Mouse (Mus musculus): ENCODE results near the gene Olfr699. TPM values are rescaled to one million over a fixed set of nuclear protein-coding genes. Genes with fewer than 3 reads are reported as not detected.
"Not testable (repeated sequence)": the region's sequence is repeated elsewhere in the genome, so short reads cannot be mapped to it uniquely, and the experiment has no call there.

Gene Olfr699
- polyA plus RNA-seq (2014; fragmentation: Nextera tagmentation; extraction: Ambion mirVana), result not detected in 2 replicates

- Histone ChIP-seq H3K27me3 (replicated peaks; ENCODE audit: control insufficient read depth, insufficient read depth, low read length) (no peaks in the 10 kb centered on the region), H3K9me3 (ENCODE audit: control insufficient read depth, low read length) (no peaks in the 10 kb centered on the region), H3K36me3 (ENCODE audit: control insufficient read depth, insufficient read depth, low read length) (no peaks in the 10 kb centered on the region), H3K4me3 (ENCODE audit: low read depth, low read length) (no peak within 1 kb of the TSS), H3K4me2 (ENCODE audit: low read depth, low read length) (no peak within 1 kb of the TSS), H3K9ac (ENCODE audit: low read depth, low read length) (no peak within 1 kb of the TSS), H3K27ac (replicated peaks; ENCODE audit: low read depth, low read length) (no peak within 1 kb of the TSS), H3K4me1 (ENCODE audit: control insufficient read depth, insufficient read depth, low read length) (no peaks in the 10 kb centered on the region)
- WGBS, result 83% methylated on average over 1 of the region's 1 CpGs
- no peak for DNase-seq (ENCODE audit: low spot score)
- no peak for ATAC-seq (ENCODE audit: low read depth)
Observed at GRCm38 (mm10) chr7:106793098-106793497, at the start of gene Olfr699. Gene Olfr699, minus strand, starts transcription at chr7:106793198.

- Histone ChIP-seq H3K36me3 (ENCODE audit: control insufficient read depth, insufficient read depth, low read length) (no peaks in the 10 kb centered on the region), H3K27ac (replicated peaks; ENCODE audit: low read depth, low read length) (no peak within 1 kb of the TSS), H3K9ac (ENCODE audit: low read depth, low read length) (no peak within 1 kb of the TSS), H3K27me3 (replicated peaks; ENCODE audit: control insufficient read depth, insufficient read depth, low read length) (no peaks in the 10 kb centered on the region), H3K4me2 (ENCODE audit: low read depth, low read length) (no peak within 1 kb of the TSS), H3K9me3 (ENCODE audit: control insufficient read depth, low read length) (no peaks in the 10 kb centered on the region), H3K4me1 (ENCODE audit: control insufficient read depth, insufficient read depth, low read length) (no peaks in the 10 kb centered on the region), H3K4me3 (ENCODE audit: low read depth, low read length) (no peak within 1 kb of the TSS)
- no peak for DNase-seq (ENCODE audit: low spot score)
- no peak for ATAC-seq (ENCODE audit: low read depth)
Observed at GRCm38 (mm10) chr7:106833793-106834192, 40.8 kb upstream of the Olfr699 start, which contains the start of gene Olfr702. Gene Olfr702, minus strand, starts transcription at chr7:106833893.

GRCm38 (mm10) chr7:106818414-106818813 is 25.4 kb upstream of the Olfr699 start:
- Histone ChIP-seq H3K9me3 (ENCODE audit: control insufficient read depth, low read length) (no peaks in the 10 kb centered on the region), H3K4me2 (ENCODE audit: low read depth, low read length) (no peak overlapping the region), H3K27me3 (replicated peaks; ENCODE audit: control insufficient read depth, insufficient read depth, low read length) (no peaks in the 10 kb centered on the region), H3K4me3 (ENCODE audit: low read depth, low read length) (no peak overlapping the region), H3K27ac (replicated peaks; ENCODE audit: low read depth, low read length) (no peak overlapping the region), H3K36me3 (ENCODE audit: control insufficient read depth, insufficient read depth, low read length) (no peaks in the 10 kb centered on the region), H3K9ac (ENCODE audit: low read depth, low read length) (no peak overlapping the region), H3K4me1 (ENCODE audit: control insufficient read depth, insufficient read depth, low read length) (no peaks in the 10 kb centered on the region)
- DNase-seq (ENCODE audit: low spot score) (no peak), ATAC-seq (ENCODE audit: low read depth) (no peak)

- WGBS, result 58% methylated on average over 2 of the region's 2 CpGs
- ATAC-seq (ENCODE audit: low read depth) (no peak), DNase-seq (ENCODE audit: low spot score) (peak; percentile 22)
- no peak overlapping the region for H3K27ac ChIP-seq (replicated peaks; ENCODE audit: low read depth, low read length)
- no peak overlapping the region for H3K9ac ChIP-seq (ENCODE audit: low read depth, low read length)
- no peak overlapping the region for H3K4me2 ChIP-seq (ENCODE audit: low read depth, low read length)
- H3K4me3 ChIP-seq (ENCODE audit: low read depth, low read length), result no peak overlapping the region
- H3K36me3 ChIP-seq (ENCODE audit: control insufficient read depth, insufficient read depth, low read length), result no peaks in the 10 kb centered on the region
- no peaks in the 10 kb centered on the region for H3K9me3 ChIP-seq (ENCODE audit: control insufficient read depth, low read length)
- H3K27me3 ChIP-seq (replicated peaks; ENCODE audit: control insufficient read depth, insufficient read depth, low read length), result no peaks in the 10 kb centered on the region
- H3K4me1 ChIP-seq (ENCODE audit: control insufficient read depth, insufficient read depth, low read length), result no peaks in the 10 kb centered on the region
Observed at GRCm38 (mm10) chr7:106815775-106816174, 22.8 kb upstream of the Olfr699 start.

GRCm38 (mm10) chr7:106813829-106814228 is 20.8 kb upstream of the Olfr699 start, which contains the start of gene Olfr701:
Gene Olfr701, plus strand, starts transcription at chr7:106814129.
- no peak within 1 kb of the TSS for H3K4me3 ChIP-seq (ENCODE audit: low read depth, low read length)
- ATAC-seq (ENCODE audit: low read depth), result no peak
- H3K9me3 ChIP-seq (ENCODE audit: control insufficient read depth, low read length), result no peaks in the 10 kb centered on the region
- WGBS, result 70% methylated on average over 2 of the region's 2 CpGs
- no peak within 1 kb of the TSS for H3K9ac ChIP-seq (ENCODE audit: low read depth, low read length)
- H3K27me3 ChIP-seq (replicated peaks; ENCODE audit: control insufficient read depth, insufficient read depth, low read length), result no peaks in the 10 kb centered on the region
- H3K36me3 ChIP-seq (ENCODE audit: control insufficient read depth, insufficient read depth, low read length), result no peaks in the 10 kb centered on the region
- no peaks in the 10 kb centered on the region for H3K4me1 ChIP-seq (ENCODE audit: control insufficient read depth, insufficient read depth, low read length)
- H3K4me2 ChIP-seq (ENCODE audit: low read depth, low read length), result no peak within 1 kb of the TSS
- H3K27ac ChIP-seq (replicated peaks; ENCODE audit: low read depth, low read length), result no peak within 1 kb of the TSS
- DNase-seq (ENCODE audit: low spot score), result no peak

GRCm38 (mm10) chr7:106808734-106809133 is 15.7 kb upstream of the Olfr699 start, which contains the start of gene Olfr700:
Gene Olfr700, minus strand, starts transcription at chr7:106808834.
- whole genome bisulfite sequencing, result 85% methylated on average over 1 of the region's 1 CpGs
- no peak within 1 kb of the TSS for H3K4me3 ChIP-seq (ENCODE audit: low read depth, low read length)
- H3K9ac ChIP-seq (ENCODE audit: low read depth, low read length), result no peak within 1 kb of the TSS
- ATAC-seq (ENCODE audit: low read depth), result no peak
- no peak for DNase-seq (ENCODE audit: low spot score)
- no peaks in the 10 kb centered on the region for H3K9me3 ChIP-seq (ENCODE audit: control insufficient read depth, low read length)
- no peak within 1 kb of the TSS for H3K4me2 ChIP-seq (ENCODE audit: low read depth, low read length)
- no peaks in the 10 kb centered on the region for H3K4me1 ChIP-seq (ENCODE audit: control insufficient read depth, insufficient read depth, low read length)
- H3K36me3 ChIP-seq (ENCODE audit: control insufficient read depth, insufficient read depth, low read length), result no peaks in the 10 kb centered on the region
- no peak within 1 kb of the TSS for H3K27ac ChIP-seq (replicated peaks; ENCODE audit: low read depth, low read length)
- H3K27me3 ChIP-seq (replicated peaks; ENCODE audit: control insufficient read depth, insufficient read depth, low read length), result no peaks in the 10 kb centered on the region

- ATAC-seq (ENCODE audit: low read depth), result no peak
- Histone ChIP-seq H3K9me3 (ENCODE audit: control insufficient read depth, low read length) (no peaks in the 10 kb centered on the region), H3K36me3 (ENCODE audit: control insufficient read depth, insufficient read depth, low read length) (no peaks in the 10 kb centered on the region), H3K9ac (ENCODE audit: low read depth, low read length) (no peak overlapping the region), H3K4me2 (ENCODE audit: low read depth, low read length) (no peak overlapping the region), H3K27ac (replicated peaks; ENCODE audit: low read depth, low read length) (no peak overlapping the region), H3K4me3 (ENCODE audit: low read depth, low read length) (no peak overlapping the region), H3K4me1 (ENCODE audit: control insufficient read depth, insufficient read depth, low read length) (no peaks in the 10 kb centered on the region), H3K27me3 (replicated peaks; ENCODE audit: control insufficient read depth, insufficient read depth, low read length) (no peaks in the 10 kb centered on the region)
- DNase-seq (ENCODE audit: low spot score), result no peak
Observed at GRCm38 (mm10) chr7:106788330-106788729, 4.7 kb downstream of the Olfr699 start.

- H3K27me3 ChIP-seq (replicated peaks; ENCODE audit: control insufficient read depth, insufficient read depth, low read length); DNase-seq (ENCODE audit: low spot score); ATAC-seq (ENCODE audit: low read depth); H3K4me2 ChIP-seq (ENCODE audit: low read depth, low read length); H3K4me3 ChIP-seq (ENCODE audit: low read depth, low read length); H3K9ac ChIP-seq (ENCODE audit: low read depth, low read length); H3K36me3 ChIP-seq (ENCODE audit: control insufficient read depth, insufficient read depth, low read length); H3K4me1 ChIP-seq (ENCODE audit: control insufficient read depth, insufficient read depth, low read length); H3K27ac ChIP-seq (replicated peaks; ENCODE audit: low read depth, low read length); H3K9me3 ChIP-seq (ENCODE audit: control insufficient read depth, low read length): not testable (repeated sequence)
- 88% methylated on average over 2 of the region's 2 CpGs for WGBS
Observed at GRCm38 (mm10) chr7:106761008-106761407, 32.0 kb downstream of the Olfr699 start.

GRCm38 (mm10) chr7:106758800-106759199 is 34.2 kb downstream of the Olfr699 start:
- no peaks in the 10 kb centered on the region for H3K4me1 ChIP-seq (ENCODE audit: control insufficient read depth, insufficient read depth, low read length)
- H3K9me3 ChIP-seq (ENCODE audit: control insufficient read depth, low read length), result peaks cover 3% of the 10 kb centered on the region; the same call in 1 of the 2 replicates
- no peak overlapping the region for H3K9ac ChIP-seq (ENCODE audit: low read depth, low read length)
- ATAC-seq (ENCODE audit: low read depth) (no peak), DNase-seq (ENCODE audit: low spot score) (no peak)
- no peak overlapping the region for H3K4me3 ChIP-seq (ENCODE audit: low read depth, low read length)
- H3K27ac ChIP-seq (replicated peaks; ENCODE audit: low read depth, low read length), result no peak overlapping the region
- no peak overlapping the region for H3K4me2 ChIP-seq (ENCODE audit: low read depth, low read length)
- H3K27me3 ChIP-seq (replicated peaks; ENCODE audit: control insufficient read depth, insufficient read depth, low read length), result no peaks in the 10 kb centered on the region
- H3K36me3 ChIP-seq (ENCODE audit: control insufficient read depth, insufficient read depth, low read length), result no peaks in the 10 kb centered on the region
- WGBS, result 79% methylated on average over 2 of the region's 2 CpGs

All from embryonic facial prominence, embryonic 14.5 days (tissue).